Mouse (Mus musculus): Measurements from ENCODE around the gene Maml3. TPM values are rescaled to one million over a fixed set of nuclear protein-coding genes. Genes with fewer than 3 reads are reported as not detected.
A peak's percentile ranks its signal among the peaks of the same experiment; 100 is the strongest.

The Maml3 gene
- polyA plus RNA-seq, 1 experiment, result 12.7 TPM

- no peak for DNase-seq (ENCODE audit: low read depth)
- TF ChIP-seq CTCF (IDR thresholded peaks at IDR 0.05; ENCODE audit: borderline replicate concordance, extremely low read depth, insufficient read depth, insufficient read length) (no peak), POLR2A (IDR thresholded peaks at IDR 0.05; ENCODE audit: borderline replicate concordance, extremely low read depth, insufficient read depth, insufficient read length, poor library complexity, severe bottlenecking) (no peak)
These were observed 290.8 kb downstream of the Maml3 start for GRCm38 (mm10) chr3:51814073-51814472.

- TF ChIP-seq POLR2A (IDR thresholded peaks at IDR 0.05; ENCODE audit: borderline replicate concordance, extremely low read depth, insufficient read depth, insufficient read length, poor library complexity, severe bottlenecking) (no peak), CTCF (IDR thresholded peaks at IDR 0.05; ENCODE audit: borderline replicate concordance, extremely low read depth, insufficient read depth, insufficient read length) (no peak)
These were observed 291.7 kb downstream of the Maml3 start for GRCm38 (mm10) chr3:51813186-51813585.

GRCm38 (mm10) chr3:51810731-51811130 lies 294.1 kb downstream of the Maml3 start:
- peak; percentile 46 for DNase-seq (ENCODE audit: low read depth)
- no peak for TF ChIP-seq POLR2A (IDR thresholded peaks at IDR 0.05; ENCODE audit: borderline replicate concordance, extremely low read depth, insufficient read depth, insufficient read length, poor library complexity, severe bottlenecking)

More at GRCm38 (mm10) chr3:51813186-51813585, 291.7 kb downstream of the Maml3 start:
- no peak for DNase-seq (ENCODE audit: low read depth)

- TF ChIP-seq CTCF (IDR thresholded peaks at IDR 0.05; ENCODE audit: borderline replicate concordance, extremely low read depth, insufficient read depth, insufficient read length), result no peak
- no peak for TF ChIP-seq POLR2A (IDR thresholded peaks at IDR 0.05; ENCODE audit: borderline replicate concordance, extremely low read depth, insufficient read depth, insufficient read length, poor library complexity, severe bottlenecking)
These were observed 295.1 kb downstream of the Maml3 start for GRCm38 (mm10) chr3:51809822-51810221.

GRCm38 (mm10) chr3:51807981-51808870 lies 296.6 kb downstream of the Maml3 start:
- TF ChIP-seq POLR2A (IDR thresholded peaks at IDR 0.05; ENCODE audit: borderline replicate concordance, extremely low read depth, insufficient read depth, insufficient read length, poor library complexity, severe bottlenecking) (no peak), CTCF (IDR thresholded peaks at IDR 0.05; ENCODE audit: borderline replicate concordance, extremely low read depth, insufficient read depth, insufficient read length) (no peak)
- DNase-seq (ENCODE audit: low read depth), result peak; percentile 64

More at GRCm38 (mm10) chr3:51809822-51810221, 295.1 kb downstream of the Maml3 start:
- peak; percentile 77 for DNase-seq (ENCODE audit: low read depth)

- DNase-seq (ENCODE audit: low read depth), result peak; percentile 94
- TF ChIP-seq CTCF (IDR thresholded peaks at IDR 0.05; ENCODE audit: borderline replicate concordance, extremely low read depth, insufficient read depth, insufficient read length) (no peak), POLR2A (IDR thresholded peaks at IDR 0.05; ENCODE audit: borderline replicate concordance, extremely low read depth, insufficient read depth, insufficient read length, poor library complexity, severe bottlenecking) (no peak)
These were observed 299.2 kb downstream of the Maml3 start for GRCm38 (mm10) chr3:51805488-51806318.

GRCm38 (mm10) chr3:51803903-51804302 lies 301.0 kb downstream of the Maml3 start:
- no peak for DNase-seq (ENCODE audit: low read depth)
- TF ChIP-seq POLR2A (IDR thresholded peaks at IDR 0.05; ENCODE audit: borderline replicate concordance, extremely low read depth, insufficient read depth, insufficient read length, poor library complexity, severe bottlenecking), result no peak
- TF ChIP-seq CTCF (IDR thresholded peaks at IDR 0.05; ENCODE audit: borderline replicate concordance, extremely low read depth, insufficient read depth, insufficient read length), result no peak

- TF ChIP-seq CTCF (IDR thresholded peaks at IDR 0.05; ENCODE audit: borderline replicate concordance, extremely low read depth, insufficient read depth, insufficient read length) (no peak), POLR2A (IDR thresholded peaks at IDR 0.05; ENCODE audit: borderline replicate concordance, extremely low read depth, insufficient read depth, insufficient read length, poor library complexity, severe bottlenecking) (no peak)
- peak; percentile 40 for DNase-seq (ENCODE audit: low read depth)
These were observed 305.2 kb downstream of the Maml3 start for GRCm38 (mm10) chr3:51799650-51800049.

- TF ChIP-seq POLR2A (IDR thresholded peaks at IDR 0.05; ENCODE audit: borderline replicate concordance, extremely low read depth, insufficient read depth, insufficient read length, poor library complexity, severe bottlenecking), result no peak
- no peak for TF ChIP-seq CTCF (IDR thresholded peaks at IDR 0.05; ENCODE audit: borderline replicate concordance, extremely low read depth, insufficient read depth, insufficient read length)
- DNase-seq (ENCODE audit: low read depth), result peak; percentile 62
These were observed 308.0 kb downstream of the Maml3 start for GRCm38 (mm10) chr3:51796838-51797237.

GRCm38 (mm10) chr3:51796219-51796828 lies 308.6 kb downstream of the Maml3 start:
- peak; percentile 73 for DNase-seq (ENCODE audit: low read depth)
- TF ChIP-seq POLR2A (IDR thresholded peaks at IDR 0.05; ENCODE audit: borderline replicate concordance, extremely low read depth, insufficient read depth, insufficient read length, poor library complexity, severe bottlenecking) (no peak), CTCF (IDR thresholded peaks at IDR 0.05; ENCODE audit: borderline replicate concordance, extremely low read depth, insufficient read depth, insufficient read length) (no peak)

GRCm38 (mm10) chr3:51791542-51791941 lies 313.3 kb downstream of the Maml3 start:
- TF ChIP-seq CTCF (IDR thresholded peaks at IDR 0.05; ENCODE audit: borderline replicate concordance, extremely low read depth, insufficient read depth, insufficient read length), result no peak
- no peak for TF ChIP-seq POLR2A (IDR thresholded peaks at IDR 0.05; ENCODE audit: borderline replicate concordance, extremely low read depth, insufficient read depth, insufficient read length, poor library complexity, severe bottlenecking)
- DNase-seq (ENCODE audit: low read depth), result no peak

Data from brain, embryonic 14.5 days (tissue).